Mouse (Mus musculus) T-helper 1 cell (primary cell): ENCODE results near the gene Cubn.

Experiments
- in situ Hi-C: fragments of 300-600 bp; cut with MboI, MseI; formaldehyde crosslinking; loops from one replicate; pipeline ENCODE4 v1.15.1; 2025; ENCODE audit warnings: high pct_unique_total_duplicates

The Cubn gene

GRCm38 (mm10) chr2:13491734-13492133 lies at the start of gene Cubn:
Gene Cubn (minus strand): TSS chr2:13491813.
- in situ Hi-C loops, result loop anchor here (5.0 kb wide), 1 partner anchor 74 kb away; no protein-coding TSS in a partner anchor

- in situ Hi-C loops, result loop anchor here (5.0 to 10.0 kb wide), 2 partner anchors 38 to 145 kb away; no protein-coding TSS in a partner anchor
Observed at GRCm38 (mm10) chr2:13539860-13540259, 48.2 kb upstream of the Cubn start.

- in situ Hi-C loops, result loop anchor here (5.0 kb wide), 1 partner anchor 37 kb away; no protein-coding TSS in a partner anchor
Observed at GRCm38 (mm10) chr2:13538704-13539377, 47.2 kb upstream of the Cubn start.

GRCm38 (mm10) chr2:13538258-13538657 lies 46.6 kb upstream of the Cubn start:
- in situ Hi-C loops, result loop anchor here (5.0 kb wide), 1 partner anchor 36 kb away; no protein-coding TSS in a partner anchor

GRCm38 (mm10) chr2:13537733-13538132 lies 46.1 kb upstream of the Cubn start:
- in situ Hi-C loops, result loop anchor here (5.0 kb wide), 1 partner anchor 35 kb away; no protein-coding TSS in a partner anchor

- in situ Hi-C loops, result loop anchor here (5.0 kb wide), 1 partner anchor 34 kb away; no protein-coding TSS in a partner anchor
Observed at GRCm38 (mm10) chr2:13536747-13537146, 45.1 kb upstream of the Cubn start.

GRCm38 (mm10) chr2:13530639-13531038 lies 39.0 kb upstream of the Cubn start:
- in situ Hi-C loops, result no loop called here

- in situ Hi-C loops, result no loop called here
Observed at GRCm38 (mm10) chr2:13529253-13529933, 37.8 kb upstream of the Cubn start.

GRCm38 (mm10) chr2:13527531-13527930 lies 35.9 kb upstream of the Cubn start:
- in situ Hi-C loops, result no loop called here

GRCm38 (mm10) chr2:13527125-13527524 lies 35.5 kb upstream of the Cubn start:
- in situ Hi-C loops, result no loop called here

- in situ Hi-C loops, result no loop called here
Observed at GRCm38 (mm10) chr2:13526205-13526604, 34.6 kb upstream of the Cubn start.

GRCm38 (mm10) chr2:13523540-13524456 lies 32.2 kb upstream of the Cubn start:
- in situ Hi-C loops, result no loop called here

GRCm38 (mm10) chr2:13522106-13522505 lies 30.5 kb upstream of the Cubn start:
- in situ Hi-C loops, result no loop called here

GRCm38 (mm10) chr2:13514949-13515348 lies 23.3 kb upstream of the Cubn start:
- in situ Hi-C loops, result no loop called here

- in situ Hi-C loops, result loop anchor here (5.0 kb wide), 1 partner anchor 35 kb away; no protein-coding TSS in a partner anchor
Observed at GRCm38 (mm10) chr2:13502717-13503116, 11.1 kb upstream of the Cubn start.

- in situ Hi-C loops, result loop anchor here (5.0 kb wide), 1 partner anchor 36 kb away; no protein-coding TSS in a partner anchor
Observed at GRCm38 (mm10) chr2:13501553-13501952, 9.9 kb upstream of the Cubn start.

- in situ Hi-C loops, result loop anchor here (5.0 kb wide), 1 partner anchor 37 kb away; no protein-coding TSS in a partner anchor
Observed at GRCm38 (mm10) chr2:13500298-13500999, 8.8 kb upstream of the Cubn start.

- in situ Hi-C loops, result no loop called here
Observed at GRCm38 (mm10) chr2:13499196-13499595, 7.6 kb upstream of the Cubn start.

GRCm38 (mm10) chr2:13496087-13496486 lies 4.5 kb upstream of the Cubn start:
- in situ Hi-C loops, result no loop called here

- in situ Hi-C loops, result loop anchor here (5.0 kb wide), 1 partner anchor 76 kb away; no protein-coding TSS in a partner anchor
Observed at GRCm38 (mm10) chr2:13492927-13493326, 1.3 kb upstream of the Cubn start.

GRCm38 (mm10) chr2:13490480-13490879 lies 1.1 kb downstream of the Cubn start:
- in situ Hi-C loops, result loop anchor here (5.0 kb wide), 1 partner anchor 73 kb away; no protein-coding TSS in a partner anchor
